Mouse (Mus musculus) lung, adult 2 months (tissue): Measurements from ENCODE around the gene Wdr20. TPM values are rescaled to one million over a fixed set of nuclear protein-coding genes. Genes with fewer than 3 reads are reported as not detected.
"Not testable (repeated sequence)": the region's sequence is repeated elsewhere in the genome, so short reads cannot be mapped to it uniquely, and the experiment has no call there.

ENCODE experiments used
- DNase-seq: peaks from one replicate; pipeline ENCODE4 v3.0.0; 2022
- H3K4me1 ChIP-seq: fragments of 200-500 bp; 2 replicates; pipeline ENCODE4 v1.6.1; 2011; ENCODE audit warnings: low read length; ENCODE audit not compliant: control insufficient read depth, insufficient read depth
- H3K4me3 ChIP-seq: fragments of 200-500 bp; replicated peaks from 2 replicates; pipeline ENCODE3; 2011; ENCODE audit warnings: low read depth, mild to moderate bottlenecking, control low read depth, low read length; ENCODE audit errors: extremely low read depth
- CTCF ChIP-seq: fragments of 200-500 bp; IDR thresholded peaks from 2 replicates; pipeline ENCODE4 v1.5.1; 2011; ENCODE audit warnings: mild to moderate bottlenecking, low read length, control low read depth; ENCODE audit not compliant: insufficient read depth
- POLR2A ChIP-seq: fragments of 200-500 bp; IDR thresholded peaks from 2 replicates; pipeline ENCODE4 v1.6.1; 2011; ENCODE audit warnings: low read depth, mild to moderate bottlenecking, control low read depth, low read length, borderline replicate concordance; ENCODE audit errors: extremely low read depth
- WGBS: fragments of 180-500 bp; shearing (Covaris S2); methylation state at CpG from one replicate; pipeline ENCODE4 v1.1.7; 2018; 5-methylcytosine and 5-hydroxymethylcytosine counted together
- polyA plus RNA-seq: library from polyadenylated mRNA; depleted of rRNA; stranded (reverse); fragments of >200 nt; gene quantifications from 2 replicates; pipeline ENCODE4 v1.2.3, GENCODE M21; 2012

Wdr20 gene
- polyA plus RNA-seq, 1 experiment, result 16.2 TPM

GRCm38 (mm10) chr12:110711270-110711669, 26.5 kb upstream of the Wdr20 start:
- DNase-seq, result no peak
- Histone ChIP-seq H3K4me3 (no peak overlapping the region), H3K4me1 (peaks cover 4% of the 10 kb centered on the region; the same call in 1 of the 2 replicates)
- TF ChIP-seq POLR2A (no peak), CTCF (no peak)
- WGBS, result 55% methylated on average over 5 of the region's 5 CpGs

- no peaks in the 10 kb centered on the region for H3K4me1 ChIP-seq
- 97% methylated on average over 6 of the region's 6 CpGs for WGBS
- no peak overlapping the region for H3K4me3 ChIP-seq
- no peak for DNase-seq
- no peak for TF ChIP-seq POLR2A
- TF ChIP-seq CTCF, result 0 out of 2 replicates have a peak, but pooled peaks have one; percentile 10
Observed at GRCm38 (mm10) chr12:110713784-110714183, 24.0 kb upstream of the Wdr20 start.

GRCm38 (mm10) chr12:110714215-110714614, 23.5 kb upstream of the Wdr20 start:
- TF ChIP-seq POLR2A (no peak), CTCF (no peak)
- DNase-seq, result no peak
- Histone ChIP-seq H3K4me1 (no peaks in the 10 kb centered on the region), H3K4me3 (no peak overlapping the region)
- 79% methylated on average over 6 of the region's 6 CpGs for WGBS

- no peak overlapping the region for H3K4me3 ChIP-seq
- WGBS, result 24% methylated on average over 5 of the region's 5 CpGs
- TF ChIP-seq CTCF, result no peak
- TF ChIP-seq POLR2A, result no peak
Observed at GRCm38 (mm10) chr12:110716004-110716403, 21.7 kb upstream of the Wdr20 start.

GRCm38 (mm10) chr12:110725051-110725450, 12.7 kb upstream of the Wdr20 start:
- Histone ChIP-seq H3K4me3 (no peak overlapping the region), H3K4me1 (no peaks in the 10 kb centered on the region)
- WGBS, result 88% methylated on average over 5 of the region's 5 CpGs
- TF ChIP-seq POLR2A, result no peak
- TF ChIP-seq CTCF, result no peak
- no peak for DNase-seq

More at GRCm38 (mm10) chr12:110716004-110716403, 21.7 kb upstream of the Wdr20 start:
- H3K4me1 ChIP-seq, result no peaks in the 10 kb centered on the region
- DNase-seq, result no peak

- TF ChIP-seq POLR2A (no peak), CTCF (no peak)
- no peak for DNase-seq
- 68% methylated on average over 5 of the region's 5 CpGs for WGBS
- H3K4me1 ChIP-seq, result no peaks in the 10 kb centered on the region
- no peak overlapping the region for H3K4me3 ChIP-seq
Observed at GRCm38 (mm10) chr12:110725489-110725888, 12.3 kb upstream of the Wdr20 start.

GRCm38 (mm10) chr12:110726428-110726827, 11.3 kb upstream of the Wdr20 start:
- WGBS, result 36% methylated on average over 1 of the region's 1 CpGs
- no peak overlapping the region for H3K4me3 ChIP-seq
- no peak for TF ChIP-seq POLR2A
- DNase-seq, result no peak
- no peaks in the 10 kb centered on the region for H3K4me1 ChIP-seq

GRCm38 (mm10) chr12:110733254-110733653, 4.5 kb upstream of the Wdr20 start:
- H3K4me3 ChIP-seq, DNase-seq, H3K4me1 ChIP-seq: not testable (repeated sequence)
- WGBS, result 86% methylated on average over 3 of the region's 3 CpGs

GRCm38 (mm10) chr12:110736641-110737040, 1.1 kb upstream of the Wdr20 start:
- Histone ChIP-seq H3K4me3 (no peak overlapping the region), H3K4me1 (peaks cover 9% of the 10 kb centered on the region)
- 4% methylated on average over 4 of the region's 4 CpGs for WGBS
- no peak for TF ChIP-seq POLR2A
- TF ChIP-seq CTCF, result no peak
- DNase-seq, result no peak

GRCm38 (mm10) chr12:110738158-110738921, 596 bp downstream of the Wdr20 start:
- Histone ChIP-seq H3K4me1 (peaks cover 9% of the 10 kb centered on the region), H3K4me3 (peak overlapping the region; percentile 90)
- TF ChIP-seq POLR2A, result no peak
- TF ChIP-seq CTCF, result no peak
- peak; percentile 54 for DNase-seq
- under 1% methylated on average over 72 of the region's 72 CpGs for WGBS
